Mouse (Mus musculus): ENCODE results near the gene Hmgxb4.
A peak's percentile ranks its signal among the peaks of the same experiment; 100 is the strongest.

Hmgxb4 gene

DNA sequence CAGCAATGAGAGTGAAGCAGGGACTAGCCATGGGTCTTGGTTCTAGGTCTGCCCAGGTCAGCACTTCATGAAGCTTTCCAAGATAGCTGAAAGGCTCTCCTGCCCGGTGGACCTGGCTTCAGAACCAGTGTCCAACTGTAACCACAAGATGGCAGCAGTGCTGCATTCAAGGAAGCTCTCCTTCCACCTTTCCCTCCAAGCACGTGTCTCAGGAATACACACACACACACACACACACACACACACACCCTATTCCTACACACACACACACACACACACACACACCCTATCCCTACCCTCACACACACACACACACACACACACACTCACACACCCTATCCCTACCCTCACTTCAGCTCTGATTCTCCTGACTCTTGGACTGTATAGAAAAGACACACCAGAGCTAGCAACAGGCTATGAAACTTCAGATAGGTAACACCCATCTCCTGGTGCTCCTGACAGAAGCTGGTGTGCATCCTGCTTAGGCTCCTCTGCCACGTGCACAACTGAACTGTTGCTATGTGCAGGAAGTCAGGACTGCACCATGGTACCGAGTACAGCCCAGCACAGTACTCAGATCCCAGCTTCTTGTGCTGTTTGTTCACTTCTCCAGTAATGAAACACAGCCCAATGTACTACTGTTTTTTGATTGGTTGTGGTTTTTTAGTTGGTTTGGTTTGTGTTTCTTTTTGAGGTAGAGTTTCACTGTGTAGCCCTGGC lies 78.6 kb downstream of the Hmgxb4 start:
- DNase-seq (ENCODE audit: low spot score in 2 of 2) = peak; percentile 45 to 67

DNA sequence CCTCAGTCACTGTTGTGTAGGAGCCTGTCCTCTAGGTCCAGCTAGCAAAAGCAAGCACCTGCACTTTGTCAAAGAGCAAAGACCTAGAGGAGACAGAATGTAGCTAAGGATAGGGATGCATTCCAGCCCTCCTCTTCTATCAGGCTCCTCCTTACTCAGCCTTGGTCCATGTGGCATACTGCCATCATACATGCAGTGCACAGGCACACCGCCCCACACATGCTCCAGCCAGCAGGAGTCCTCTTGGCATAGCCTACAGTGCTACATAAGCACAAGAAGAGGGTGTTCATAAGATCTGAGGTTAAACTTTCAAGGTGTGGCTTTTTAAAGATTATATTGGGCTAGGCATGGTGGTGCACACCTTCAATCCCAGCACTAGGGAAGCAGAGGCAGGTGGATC lies 81.7 kb downstream of the Hmgxb4 start:
- DNase-seq (ENCODE audit: low spot score in 2 of 2) = no peak

DNA sequence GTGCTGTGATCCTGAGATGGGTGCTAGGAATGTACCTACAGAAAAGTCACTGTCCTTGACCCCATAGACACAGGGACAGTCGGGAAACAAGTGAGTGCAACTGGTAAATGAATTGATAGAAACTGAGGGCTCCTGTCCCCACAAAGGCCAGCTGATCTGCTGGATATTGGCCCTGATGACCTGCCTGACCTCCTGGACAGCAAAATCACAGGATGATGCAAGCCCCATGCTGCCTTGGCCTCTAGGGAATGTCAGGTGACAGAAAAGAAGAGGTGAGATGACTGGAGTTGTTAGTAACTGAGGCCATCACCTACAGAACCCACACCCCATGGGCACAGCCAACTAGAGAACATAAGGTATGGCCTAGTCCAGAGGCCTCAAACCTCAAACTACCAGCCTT lies 85.1 kb downstream of the Hmgxb4 start:
- no peak for DNase-seq (ENCODE audit: low spot score in 2 of 2)

DNA sequence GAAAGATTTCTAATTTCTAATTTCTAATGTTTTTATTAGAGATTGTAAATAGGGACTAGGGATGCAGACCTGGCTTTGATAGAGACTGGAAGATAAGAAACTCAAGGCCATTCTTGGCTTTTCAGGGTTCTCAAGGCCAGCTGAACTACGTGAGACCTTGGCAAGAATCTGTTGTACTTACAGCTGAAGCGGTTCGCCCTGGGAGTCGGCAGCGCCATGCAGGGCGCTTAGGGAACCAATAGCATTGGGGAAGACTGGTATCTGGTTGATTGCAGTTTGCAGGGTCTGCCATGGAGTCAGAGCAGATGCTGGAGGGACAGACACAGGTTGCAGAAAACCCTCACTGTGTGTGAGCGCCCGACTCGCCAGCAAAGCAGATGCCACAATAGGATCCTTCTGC lies 85.7 kb downstream of the Hmgxb4 start:
- no peak for DNase-seq (ENCODE audit: low spot score in 2 of 2)

Measured in spleen, postnatal 36 days (tissue).